Mouse (Mus musculus) cortical plate, adult 2 months (tissue): ENCODE data around the gene Clcf1. TPM values are rescaled to one million over a fixed set of nuclear protein-coding genes. Genes with fewer than 3 reads are reported as not detected.
A peak's percentile ranks its signal among the peaks of the same experiment; 100 is the strongest.

ENCODE experiments used
- H3K27ac ChIP-seq: fragments of 200-500 bp; 2 replicates; pipeline ENCODE4 v1.5.1; 2012; ENCODE audit warnings: low read length, control low read depth, inconsistent platforms; ENCODE audit not compliant: insufficient read depth
- H3K4me1 ChIP-seq: fragments of 200-500 bp; 2 replicates; pipeline ENCODE4 v1.6.1; 2011; ENCODE audit warnings: low read length; ENCODE audit not compliant: control insufficient read depth, insufficient read depth
- H3K4me3 ChIP-seq: fragments of 200-500 bp; 2 replicates; pipeline ENCODE4 v1.5.1; 2011; ENCODE audit warnings: mild to moderate bottlenecking, low read length, control low read depth; ENCODE audit not compliant: insufficient read depth
- CTCF ChIP-seq: fragments of 200-500 bp; IDR thresholded peaks from 2 replicates; pipeline ENCODE4 v1.5.1; 2011; ENCODE audit warnings: mild to moderate bottlenecking, control low read depth, low read length; ENCODE audit not compliant: insufficient read depth; ENCODE audit errors: extremely low read depth
- POLR2A ChIP-seq: fragments of 200-500 bp; IDR thresholded peaks from 2 replicates; pipeline ENCODE4 v1.6.1; 2011; ENCODE audit warnings: mild to moderate bottlenecking, low read length, control low read depth; ENCODE audit not compliant: insufficient read depth; ENCODE audit errors: extremely low read depth
- polyA plus RNA-seq: library from polyadenylated mRNA; depleted of rRNA; stranded (reverse); fragments of >200 nt; gene quantifications from 2 replicates; pipeline ENCODE4 v1.2.3, GENCODE M21; 2012

Gene Clcf1
- polyA plus RNA-seq, 1 experiment = 2.4 TPM

- H3K4me3 ChIP-seq = no peak overlapping the region
- H3K4me1 ChIP-seq = peaks cover 3% of the 10 kb centered on the region
- H3K27ac ChIP-seq = no peak overlapping the region
- TF ChIP-seq POLR2A = no peak
- no peak for TF ChIP-seq CTCF
Measured at GRCm38 (mm10) chr19:4226779-4227178, 12.7 kb downstream of the Clcf1 start.

GRCm38 (mm10) chr19:4227446-4227845, 13.4 kb downstream of the Clcf1 start:
- Histone ChIP-seq H3K27ac (no peak overlapping the region), H3K4me1 (peaks cover 5% of the 10 kb centered on the region), H3K4me3 (no peak overlapping the region)
- TF ChIP-seq CTCF (no peak), POLR2A (no peak)

GRCm38 (mm10) chr19:4227894-4228678, 14.0 kb downstream of the Clcf1 start:
- Histone ChIP-seq H3K27ac (no peak overlapping the region), H3K4me1 (peaks cover 5% of the 10 kb centered on the region), H3K4me3 (no peak overlapping the region)
- TF ChIP-seq CTCF = peak; percentile 94
- no peak for TF ChIP-seq POLR2A

GRCm38 (mm10) chr19:4228891-4229290, 14.9 kb downstream of the Clcf1 start:
- TF ChIP-seq POLR2A (no peak), CTCF (no peak)
- H3K4me1 ChIP-seq = peaks cover 5% of the 10 kb centered on the region
- H3K27ac ChIP-seq = no peak overlapping the region
- H3K4me3 ChIP-seq = no peak overlapping the region

GRCm38 (mm10) chr19:4229451-4230076, 15.5 kb downstream of the Clcf1 start:
- Histone ChIP-seq H3K4me3 (no peak overlapping the region), H3K4me1 (peaks cover 5% of the 10 kb centered on the region), H3K27ac (no peak overlapping the region)
- TF ChIP-seq POLR2A (no peak), CTCF (no peak)

GRCm38 (mm10) chr19:4230415-4230814, 16.4 kb downstream of the Clcf1 start:
- Histone ChIP-seq H3K4me3 (no peak overlapping the region), H3K4me1 (peaks cover 5% of the 10 kb centered on the region), H3K27ac (peak overlapping the region; percentile 8)
- TF ChIP-seq POLR2A (no peak), CTCF (no peak)

GRCm38 (mm10) chr19:4231253-4232185, 17.5 kb downstream of the Clcf1 start, which contains the start of gene Pold4:
Gene Pold4 (plus strand): TSS chr19:4231899.
- peaks cover 5% of the 10 kb centered on the region for H3K4me1 ChIP-seq
- TF ChIP-seq POLR2A (peak; percentile 94), CTCF (no peak)
- peak within 1 kb of the TSS; percentile 45 for H3K4me3 ChIP-seq
- peak within 1 kb of the TSS; percentile 88 for H3K27ac ChIP-seq

GRCm38 (mm10) chr19:4232186-4232572, 18.1 kb downstream of the Clcf1 start:
- H3K4me3 ChIP-seq = peak overlapping the region; percentile 45
- no peak for TF ChIP-seq POLR2A
- TF ChIP-seq CTCF = no peak
- H3K27ac ChIP-seq = peak overlapping the region; percentile 88
- H3K4me1 ChIP-seq = peaks cover 5% of the 10 kb centered on the region

GRCm38 (mm10) chr19:4232651-4233050, 18.6 kb downstream of the Clcf1 start:
- no peak overlapping the region for H3K27ac ChIP-seq

More at GRCm38 (mm10) chr19:4232651-4233050, 18.6 kb downstream of the Clcf1 start:
- no peak for TF ChIP-seq POLR2A
- TF ChIP-seq CTCF = no peak
- Histone ChIP-seq H3K4me1 (peaks cover 5% of the 10 kb centered on the region), H3K4me3 (peak overlapping the region; percentile 45; the same call in 1 of the 2 replicates)
